Mouse (Mus musculus) neutrophil, adult 59 days (primary cell): ENCODE data around the gene Car1. TPM values are rescaled to one million over a fixed set of nuclear protein-coding genes. Genes with fewer than 3 reads are reported as not detected.

Source experiments
- total RNA-seq, 2 experiments: library from RNA; stranded (reverse); gene quantifications; 1 replicate in 1 of 2; 2 replicates in 1 of 2; pipeline ENCODE4 v1.2.4; 2023

The Car1 gene
- 10 to 100 TPM; 11.6 to 39.0 TPM for total RNA-seq

GRCm38 (mm10) chr3:14808211-14808610 lies at the start of gene Car1:
Car1 (minus strand) TSS chr3:14808368.

Other genes starting within 250 kb of the Car1 start
- 10 to 100 TPM; 59.1 to 59.8 TPM for gene 1810022K09Rik, start 197.1 kb downstream of the Car1 start, total RNA-seq
- gene Car13, start 166.6 kb downstream of the Car1 start, total RNA-seq = 1 to 10 TPM; 1.3 to 1.9 TPM
- 1 to 10 TPM in 1 of 2 experiments, under 1 TPM in 1; 0.46 to 2.1 TPM for gene Car3, start 55.1 kb upstream of the Car1 start, total RNA-seq
- gene Car2, start 77.9 kb upstream of the Car1 start, total RNA-seq = 10 to 100 TPM; 31.4 to 87.1 TPM